Mouse (Mus musculus): ENCODE results near the gene Wee1. TPM values are rescaled to one million over a fixed set of nuclear protein-coding genes. Genes with fewer than 3 reads are reported as not detected.

Wee1 gene
- total and polyA plus RNA-seq, 2 experiments from 2014 or later, result 3.6 to 4.1 TPM

GRCm38 (mm10) chr7:110133988-110134387, 12.1 kb downstream of the Wee1 start:
- no peak for TF ChIP-seq CTCF (IDR thresholded peaks at IDR 0.05)
- H3K9me3 ChIP-seq (ENCODE audit: low read length), result no peaks in the 10 kb centered on the region
- H3K9ac ChIP-seq (replicated peaks; ENCODE audit: low read length, poor library complexity, severe bottlenecking), result no peak overlapping the region
- DNase-seq (ENCODE audit: low spot score), result no peak
- ATAC-seq (ENCODE audit: low FRiP score), result no peak
- H3K4me3 ChIP-seq (ENCODE audit: low read depth, low read length), result no peak overlapping the region
- H3K27me3 ChIP-seq (ENCODE audit: insufficient read depth, low read length), result no peaks in the 10 kb centered on the region
- no peak overlapping the region for H3K27ac ChIP-seq (ENCODE audit: low read depth, low read length)
- no peaks in the 10 kb centered on the region for H3K36me3 ChIP-seq (ENCODE audit: insufficient read depth, low read length)
- H3K4me2 ChIP-seq (ENCODE audit: low read depth, low read length, poor library complexity, severe bottlenecking), result no peak overlapping the region
- no peaks in the 10 kb centered on the region for H3K4me1 ChIP-seq (ENCODE audit: insufficient read depth, low read length)
- 95% methylated on average over 5 of the region's 5 CpGs for WGBS

- H3K4me2 ChIP-seq (ENCODE audit: low read depth, low read length, poor library complexity, severe bottlenecking), result no peak overlapping the region
- DNase-seq (ENCODE audit: low spot score) (no peak), ATAC-seq (ENCODE audit: low FRiP score) (no peak)
- H3K4me1 ChIP-seq (ENCODE audit: insufficient read depth, low read length), result no peaks in the 10 kb centered on the region
- H3K9ac ChIP-seq (replicated peaks; ENCODE audit: low read length, poor library complexity, severe bottlenecking), result no peak overlapping the region
- H3K36me3 ChIP-seq (ENCODE audit: insufficient read depth, low read length), result no peaks in the 10 kb centered on the region
- H3K4me3 ChIP-seq (ENCODE audit: low read depth, low read length), result no peak overlapping the region
- no peak overlapping the region for H3K27ac ChIP-seq (ENCODE audit: low read depth, low read length)
- no peaks in the 10 kb centered on the region for H3K9me3 ChIP-seq (ENCODE audit: low read length)
- no peaks in the 10 kb centered on the region for H3K27me3 ChIP-seq (ENCODE audit: insufficient read depth, low read length)
- TF ChIP-seq CTCF (IDR thresholded peaks at IDR 0.05), result peak; percentile 14; the same call in 1 of the 2 replicates
- WGBS, result 84% methylated on average over 2 of the region's 2 CpGs
Measured at GRCm38 (mm10) chr7:110138538-110138937, 16.7 kb downstream of the Wee1 start.

DNA sequence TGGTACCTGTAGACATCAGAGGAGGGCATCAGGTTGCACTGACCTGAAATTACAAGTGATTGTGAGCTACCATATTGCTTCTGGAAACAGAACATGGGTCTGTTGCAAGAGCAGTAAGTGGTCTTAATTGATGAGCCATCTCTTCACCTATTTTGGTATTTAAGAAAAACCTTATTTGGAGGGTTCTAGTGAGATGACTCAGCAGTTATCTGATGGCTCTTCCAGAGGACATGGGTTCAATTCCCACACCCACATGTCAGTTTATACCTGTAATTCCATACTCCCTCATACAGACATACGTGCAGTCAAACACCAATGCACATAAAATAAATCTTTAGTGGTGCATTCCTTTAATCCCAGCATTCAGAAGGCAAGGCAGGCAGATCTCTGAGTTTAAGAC, 22.0 kb downstream of the Wee1 start:
- WGBS, result 100% methylated on average over 1 of the region's 1 CpGs
- H3K9ac ChIP-seq (replicated peaks; ENCODE audit: low read length, poor library complexity, severe bottlenecking), result no peak overlapping the region
- DNase-seq (ENCODE audit: low spot score) (no peak), ATAC-seq (ENCODE audit: low FRiP score) (no peak)
- no peaks in the 10 kb centered on the region for H3K9me3 ChIP-seq (ENCODE audit: low read length)
- H3K4me3 ChIP-seq (ENCODE audit: low read depth, low read length), result no peak overlapping the region
- no peak for TF ChIP-seq CTCF (IDR thresholded peaks at IDR 0.05)
- H3K4me2 ChIP-seq (ENCODE audit: low read depth, low read length, poor library complexity, severe bottlenecking), result no peak overlapping the region
- H3K27me3 ChIP-seq (ENCODE audit: insufficient read depth, low read length), result no peaks in the 10 kb centered on the region
- H3K4me1 ChIP-seq (ENCODE audit: insufficient read depth, low read length), result no peaks in the 10 kb centered on the region
- no peaks in the 10 kb centered on the region for H3K36me3 ChIP-seq (ENCODE audit: insufficient read depth, low read length)
- no peak overlapping the region for H3K27ac ChIP-seq (ENCODE audit: low read depth, low read length)

DNA sequence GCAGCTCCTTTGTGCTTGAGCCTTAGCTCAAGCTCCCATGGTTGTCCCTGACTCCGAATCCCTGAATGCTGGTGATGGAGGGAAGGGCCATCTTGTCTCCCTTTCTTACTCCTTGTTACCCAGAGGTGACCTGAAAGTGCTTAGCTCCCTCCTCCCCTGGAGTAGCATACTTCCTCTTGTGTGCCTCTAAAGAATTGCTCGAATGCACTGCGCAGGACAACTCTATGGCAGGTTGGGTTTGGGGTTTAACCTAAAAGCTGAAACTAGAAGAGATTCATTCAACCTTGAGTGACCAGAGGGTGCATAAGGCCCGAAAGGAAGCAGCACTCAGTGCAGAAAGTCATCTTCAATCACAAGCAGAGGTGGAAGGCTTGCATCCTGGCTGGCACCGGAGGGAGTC, 31.0 kb downstream of the Wee1 start:
- WGBS, result 92% methylated on average over 5 of the region's 5 CpGs
- no peaks in the 10 kb centered on the region for H3K9me3 ChIP-seq (ENCODE audit: low read length)

DNA sequence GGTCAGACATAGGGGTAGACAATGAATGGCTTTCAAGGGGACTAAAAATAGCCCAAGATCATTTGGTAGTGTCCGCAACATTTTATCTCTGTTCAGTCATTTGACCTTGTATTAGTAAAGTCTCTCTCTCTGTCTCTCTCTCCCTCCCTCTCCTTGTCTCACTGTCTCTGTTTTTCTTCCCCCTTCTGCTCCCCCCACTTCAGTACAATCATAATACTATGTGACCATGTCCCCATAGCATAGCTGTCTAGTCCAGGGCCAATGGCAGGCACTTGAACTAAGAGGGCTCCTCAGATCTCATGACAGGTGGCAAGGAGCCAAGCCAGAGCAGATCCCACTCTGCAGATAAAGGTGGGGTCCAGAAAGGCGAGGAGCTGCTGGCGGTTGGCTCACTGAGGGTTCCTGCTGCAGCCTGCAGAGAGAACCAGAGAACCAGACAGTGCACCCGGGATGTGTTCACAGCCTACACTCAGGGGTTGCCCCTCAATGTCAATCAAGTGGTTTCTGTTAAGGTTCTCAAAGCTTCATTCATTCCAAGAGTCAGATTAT, 34.9 kb downstream of the Wee1 start:
- H3K4me3 ChIP-seq (ENCODE audit: low read depth, low read length), result no peak overlapping the region
- WGBS, result 70% methylated on average over 4 of the region's 4 CpGs

More for the DNA sequence above, 31.0 kb downstream of the Wee1 start:
- Histone ChIP-seq H3K9ac (replicated peaks; ENCODE audit: low read length, poor library complexity, severe bottlenecking) (no peak overlapping the region), H3K4me2 (ENCODE audit: low read depth, low read length, poor library complexity, severe bottlenecking) (no peak overlapping the region), H3K4me1 (ENCODE audit: insufficient read depth, low read length) (no peaks in the 10 kb centered on the region), H3K36me3 (ENCODE audit: insufficient read depth, low read length) (no peaks in the 10 kb centered on the region), H3K4me3 (ENCODE audit: low read depth, low read length) (no peak overlapping the region), H3K27me3 (ENCODE audit: insufficient read depth, low read length) (no peaks in the 10 kb centered on the region), H3K27ac (ENCODE audit: low read depth, low read length) (no peak overlapping the region)
- DNase-seq (ENCODE audit: low spot score) (no peak), ATAC-seq (ENCODE audit: low FRiP score) (no peak)
- TF ChIP-seq CTCF (IDR thresholded peaks at IDR 0.05), result no peak

DNA sequence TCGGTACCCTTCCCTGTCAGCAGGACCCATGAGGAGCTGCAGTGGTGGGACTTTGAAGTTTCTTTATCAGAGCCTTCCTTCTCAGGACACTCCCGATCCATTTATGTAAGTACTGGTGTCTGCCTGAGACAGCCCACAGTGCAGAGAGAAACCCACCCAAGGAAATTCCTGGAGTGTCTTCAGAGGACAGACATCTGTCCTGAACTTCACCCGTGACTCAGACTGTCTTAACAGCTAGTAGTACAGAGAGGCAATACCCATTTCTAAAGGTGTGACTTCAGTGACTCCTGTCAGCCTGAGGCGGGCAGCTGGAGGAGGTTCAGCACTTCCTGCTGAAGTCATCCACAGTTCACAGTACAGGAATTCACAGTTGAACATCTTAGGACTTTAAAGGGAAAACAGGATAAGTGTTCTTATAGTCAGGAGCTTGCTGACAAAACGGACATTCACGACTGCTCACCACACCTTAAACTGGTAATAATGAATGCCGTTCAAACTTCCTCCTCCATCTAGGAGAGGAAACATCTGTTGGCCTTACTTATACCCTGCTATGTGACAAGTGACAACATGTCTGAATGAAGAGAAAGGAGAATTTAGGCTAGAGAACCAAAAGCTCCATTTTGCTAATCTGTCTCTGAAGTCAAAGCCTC, 35.5 kb downstream of the Wee1 start:
- WGBS, result 76% methylated on average over 7 of the region's 7 CpGs
- H3K27ac ChIP-seq (ENCODE audit: low read depth, low read length), result no peak overlapping the region
- ATAC-seq (ENCODE audit: low FRiP score), result no peak

More for the DNA sequence above, 34.9 kb downstream of the Wee1 start:
- Histone ChIP-seq H3K9ac (replicated peaks; ENCODE audit: low read length, poor library complexity, severe bottlenecking) (no peak overlapping the region), H3K27ac (ENCODE audit: low read depth, low read length) (no peak overlapping the region), H3K27me3 (ENCODE audit: insufficient read depth, low read length) (no peaks in the 10 kb centered on the region), H3K4me1 (ENCODE audit: insufficient read depth, low read length) (no peaks in the 10 kb centered on the region), H3K36me3 (ENCODE audit: insufficient read depth, low read length) (no peaks in the 10 kb centered on the region), H3K4me2 (ENCODE audit: low read depth, low read length, poor library complexity, severe bottlenecking) (no peak overlapping the region), H3K9me3 (ENCODE audit: low read length) (no peaks in the 10 kb centered on the region)
- ATAC-seq (ENCODE audit: low FRiP score) (no peak), DNase-seq (ENCODE audit: low spot score) (no peak)
- no peak for TF ChIP-seq CTCF (IDR thresholded peaks at IDR 0.05)

More for the DNA sequence above, 35.5 kb downstream of the Wee1 start:
- no peaks in the 10 kb centered on the region for H3K36me3 ChIP-seq (ENCODE audit: insufficient read depth, low read length)
- no peak overlapping the region for H3K4me2 ChIP-seq (ENCODE audit: low read depth, low read length, poor library complexity, severe bottlenecking)
- H3K4me3 ChIP-seq (ENCODE audit: low read depth, low read length), result no peak overlapping the region
- H3K4me1 ChIP-seq (ENCODE audit: insufficient read depth, low read length), result no peaks in the 10 kb centered on the region
- no peak for DNase-seq (ENCODE audit: low spot score)
- TF ChIP-seq CTCF (IDR thresholded peaks at IDR 0.05), result no peak
- no peaks in the 10 kb centered on the region for H3K9me3 ChIP-seq (ENCODE audit: low read length)
- H3K9ac ChIP-seq (replicated peaks; ENCODE audit: low read length, poor library complexity, severe bottlenecking), result no peak overlapping the region
- H3K27me3 ChIP-seq (ENCODE audit: insufficient read depth, low read length), result no peaks in the 10 kb centered on the region
